Mouse (Mus musculus): ENCODE measurements around the gene Npepps. TPM values are rescaled to one million over a fixed set of nuclear protein-coding genes. Genes with fewer than 3 reads are reported as not detected.

Gene Npepps
- total and polyA plus RNA-seq, 3 experiments, result 20.5 to 41.6 TPM; not detected in 1

- TF ChIP-seq SMC3 (IDR thresholded peaks at IDR 0.05; ENCODE audit: low read depth, low read length) (no peak), SIN3A (IDR thresholded peaks at IDR 0.05; ENCODE audit: low read length) (peak; percentile 92), UBTF (IDR thresholded peaks at IDR 0.05; ENCODE audit: borderline replicate concordance, insufficient read depth, low read depth, low read length) (peak; percentile 83; the same call in 1 of the 2 replicates)
These were observed 93.3 kb downstream of the Npepps start (continued) for GRCm38 (mm10) chr11:97186947-97187763.

GRCm38 (mm10) chr11:97185704-97186614 lies 94.5 kb downstream of the Npepps start:
- H3K79me2 ChIP-seq (ENCODE audit: control insufficient read depth, insufficient read depth, low read length, poor library complexity), result peaks cover 60% of the 10 kb centered on the region
- peaks cover 41 to 60% of the 10 kb centered on the region in 2 experiments for H3K36me3 ChIP-seq (ENCODE audit: control insufficient read depth in 1 of 2, insufficient read depth in 2 of 2, low read length in 2 of 2)
- peak; percentile 84 for DNase-seq (ENCODE audit: low read depth, low spot score)
- peak overlapping the region; percentile 90 for H3K27ac ChIP-seq (ENCODE audit: control insufficient read depth, low read depth, low read length)
- no peaks in the 10 kb centered on the region for H3K27me3 ChIP-seq (ENCODE audit: control insufficient read depth in 1 of 2, insufficient read depth in 2 of 2, low read length in 2 of 2)
- peak overlapping the region; percentile 88 to 90 for H3K4me3 ChIP-seq (ENCODE audit: control insufficient read depth in 1 of 2, insufficient read depth in 1 of 2, low read depth in 2 of 2, low read length in 2 of 2)
- H3K4me1 ChIP-seq (ENCODE audit: control insufficient read depth in 1 of 2, insufficient read depth in 2 of 2, low read length in 2 of 2), result peaks cover 5 to 19% of the 10 kb centered on the region in 2 experiments
- H3K9me3 ChIP-seq (replicated peaks; ENCODE audit: insufficient read depth, low read length), result no peaks in the 10 kb centered on the region
- H3K9ac ChIP-seq (ENCODE audit: control insufficient read depth, low read depth, low read length, poor library complexity, severe bottlenecking), result peak overlapping the region; percentile 95
- TF ChIP-seq CHD2 (IDR thresholded peaks at IDR 0.05; ENCODE audit: low read length) (no peak), NRF1 (IDR thresholded peaks at IDR 0.05; ENCODE audit: insufficient read depth, low read depth, low read length, poor library complexity, severe bottlenecking) (no peak), TCF12 (IDR thresholded peaks at IDR 0.05; ENCODE audit: low read depth, low read length) (no peak), ZC3H11A (IDR thresholded peaks at IDR 0.05; ENCODE audit: low read depth, low read length) (no peak), MAZ (IDR thresholded peaks at IDR 0.05; ENCODE audit: low read depth, low read length) (no peak), RCOR1 (IDR thresholded peaks at IDR 0.05; ENCODE audit: low read depth, low read length) (no peak), ETS1 (IDR thresholded peaks at IDR 0.05; ENCODE audit: low read depth, low read length) (peak; percentile 48), MEF2A (IDR thresholded peaks at IDR 0.05; ENCODE audit: extremely low read depth, insufficient replicate concordance, low read depth, low read length, poor library complexity, severe bottlenecking) (no peak), EP300 (IDR thresholded peaks at IDR 0.05; ENCODE audit: low read depth in 1 of 2, low read length in 2 of 2) (peak in 1 of 2 experiments; percentile 37; a peak in 2 of 4 replicates), GABPA (IDR thresholded peaks at IDR 0.05; ENCODE audit: low read depth, low read length) (no peak), UBTF (IDR thresholded peaks at IDR 0.05; ENCODE audit: borderline replicate concordance, insufficient read depth, low read depth, low read length) (no peak), POLR2AphosphoS5 (IDR thresholded peaks at IDR 0.05; ENCODE audit: borderline replicate concordance, low read depth, low read length) (no peak), MAX (IDR thresholded peaks at IDR 0.05; ENCODE audit: low read length) (no peak), ZNF384 (IDR thresholded peaks at IDR 0.05; ENCODE audit: low read depth, low read length) (peak; percentile 87), POLR2A (IDR thresholded peaks at IDR 0.05; ENCODE audit: control insufficient read depth in 1 of 2, insufficient read depth in 1 of 2, low read depth in 1 of 2, low read length in 2 of 2, poor library complexity in 1 of 2) (peak in 1 of 2 experiments; percentile 31; a peak in 1 of 4 replicates), ELF1 (IDR thresholded peaks at IDR 0.05; ENCODE audit: low read depth, low read length) (no peak), TBP (IDR thresholded peaks at IDR 0.05; ENCODE audit: low read depth, low read length) (peak; percentile 75), KAT2A (conservative IDR thresholded peaks at IDR 0.05; ENCODE audit: low read depth, low read length) (no peak), BHLHE40 (IDR thresholded peaks at IDR 0.05; ENCODE audit: borderline replicate concordance, low read depth, low read length) (no peak), GATA1 (IDR thresholded peaks at IDR 0.05; ENCODE audit: low read depth, low read length) (peak; percentile 78), SMC3 (IDR thresholded peaks at IDR 0.05; ENCODE audit: low read depth, low read length) (no peak), SIN3A (IDR thresholded peaks at IDR 0.05; ENCODE audit: low read length) (peak; percentile 69), NELFE (IDR thresholded peaks at IDR 0.05; ENCODE audit: low read depth, low read length) (peak; percentile 44; the same call in 1 of the 2 replicates), CHD1 (IDR thresholded peaks at IDR 0.05; ENCODE audit: low read depth, low read length) (peak; percentile 92; the same call in 1 of the 2 replicates), HCFC1 (IDR thresholded peaks at IDR 0.05; ENCODE audit: low read depth, low read length) (no peak), MAFK (IDR thresholded peaks at IDR 0.05; ENCODE audit: borderline replicate concordance, low read depth, low read length) (no peak), E2F4 (IDR thresholded peaks at IDR 0.05; ENCODE audit: borderline replicate concordance, low read depth, low read length) (no peak), USF1 (IDR thresholded peaks at IDR 0.05; ENCODE audit: low read depth, low read length) (no peak), CTCF (IDR thresholded peaks at IDR 0.05 in 2 of 3, conservative IDR thresholded peaks at IDR 0.05 in 1 of 3; ENCODE audit: control insufficient read depth in 1 of 3, insufficient read depth in 1 of 3, low read depth in 2 of 3, low read length in 3 of 3, poor library complexity in 1 of 3, severe bottlenecking in 1 of 3) (no peak), MXI1 (IDR thresholded peaks at IDR 0.05; ENCODE audit: low read depth, low read length) (no peak)

Measured in MEL (cell line).